Mouse (Mus musculus): ENCODE measurements at regions not wholly inside any gene's neighbourhood (a gene's known extent, or its start where the extent isn't known, plus 50 kb on each side); places are given as distances from the start of the nearest gene placed in this dataset.

- H3K4me3 ChIP-seq (ENCODE audit: insufficient read depth, low read depth, low read length) = no peak overlapping the region
- no peaks in the 10 kb centered on the region for H3K4me1 ChIP-seq (ENCODE audit: control insufficient read depth, insufficient read depth, low read length)
- H3K27ac ChIP-seq (ENCODE audit: insufficient read depth, low read depth, low read length) = no peak overlapping the region
- DNase-seq = no peak
- WGBS = 90% methylated on average over 3 of the region's 3 CpGs
- H3K27me3 ChIP-seq (replicated peaks; ENCODE audit: control insufficient read depth, insufficient read depth, low read length) = no peaks in the 10 kb centered on the region
- TF ChIP-seq POLR2A (IDR thresholded peaks at IDR 0.05; ENCODE audit: low read depth, low read length) (no peak), CTCF (conservative IDR thresholded peaks at IDR 0.05; ENCODE audit: insufficient read depth, insufficient read length, low read depth, low read length) (no peak)
- no peaks in the 10 kb centered on the region for H3K36me3 ChIP-seq (ENCODE audit: control insufficient read depth, insufficient read depth, low read length)
Observed at GRCm38 (mm10) chr11:28709511-28709910, 125.4 kb upstream of the Ccdc85a start.

GRCm38 (mm10) chr11:28708431-28708830 lies 124.3 kb upstream of the Ccdc85a start:
- no peak overlapping the region for H3K4me3 ChIP-seq (ENCODE audit: insufficient read depth, low read depth, low read length)
- no peak for DNase-seq
- no peaks in the 10 kb centered on the region for H3K27me3 ChIP-seq (replicated peaks; ENCODE audit: control insufficient read depth, insufficient read depth, low read length)
- no peaks in the 10 kb centered on the region for H3K4me1 ChIP-seq (ENCODE audit: control insufficient read depth, insufficient read depth, low read length)
- WGBS = 92% methylated on average over 6 of the region's 6 CpGs
- TF ChIP-seq POLR2A (IDR thresholded peaks at IDR 0.05; ENCODE audit: low read depth, low read length) = no peak
- no peak for TF ChIP-seq CTCF (conservative IDR thresholded peaks at IDR 0.05; ENCODE audit: insufficient read depth, insufficient read length, low read depth, low read length)
- H3K36me3 ChIP-seq (ENCODE audit: control insufficient read depth, insufficient read depth, low read length) = no peaks in the 10 kb centered on the region
- H3K27ac ChIP-seq (ENCODE audit: insufficient read depth, low read depth, low read length) = no peak overlapping the region

- no peak for TF ChIP-seq CTCF (conservative IDR thresholded peaks at IDR 0.05; ENCODE audit: insufficient read depth, insufficient read length, low read depth, low read length)
- no peak for TF ChIP-seq POLR2A (IDR thresholded peaks at IDR 0.05; ENCODE audit: low read depth, low read length)
- H3K4me1 ChIP-seq (ENCODE audit: control insufficient read depth, insufficient read depth, low read length) = no peaks in the 10 kb centered on the region; the same call in 1 of the 2 replicates
- DNase-seq = no peak
- H3K36me3 ChIP-seq (ENCODE audit: control insufficient read depth, insufficient read depth, low read length) = no peaks in the 10 kb centered on the region
- H3K4me3 ChIP-seq (ENCODE audit: insufficient read depth, low read depth, low read length) = no peak overlapping the region
- 93% methylated on average over 1 of the region's 1 CpGs for WGBS
- no peaks in the 10 kb centered on the region for H3K27me3 ChIP-seq (replicated peaks; ENCODE audit: control insufficient read depth, insufficient read depth, low read length)
- H3K27ac ChIP-seq (ENCODE audit: insufficient read depth, low read depth, low read length) = no peak overlapping the region
Observed at GRCm38 (mm10) chr11:28702384-28702783, 118.3 kb upstream of the Ccdc85a start.

GRCm38 (mm10) chr11:28701379-28701778 lies 117.3 kb upstream of the Ccdc85a start:
- no peaks in the 10 kb centered on the region; the same call in 1 of the 2 replicates for H3K4me1 ChIP-seq (ENCODE audit: control insufficient read depth, insufficient read depth, low read length)
- no peaks in the 10 kb centered on the region for H3K36me3 ChIP-seq (ENCODE audit: control insufficient read depth, insufficient read depth, low read length)
- TF ChIP-seq CTCF (conservative IDR thresholded peaks at IDR 0.05; ENCODE audit: insufficient read depth, insufficient read length, low read depth, low read length) (no peak), POLR2A (IDR thresholded peaks at IDR 0.05; ENCODE audit: low read depth, low read length) (no peak)
- DNase-seq = no peak
- H3K27ac ChIP-seq (ENCODE audit: insufficient read depth, low read depth, low read length) = no peak overlapping the region
- H3K27me3 ChIP-seq (replicated peaks; ENCODE audit: control insufficient read depth, insufficient read depth, low read length) = no peaks in the 10 kb centered on the region
- 90% methylated on average over 2 of the region's 2 CpGs for WGBS
- H3K4me3 ChIP-seq (ENCODE audit: insufficient read depth, low read depth, low read length) = no peak overlapping the region

- Histone ChIP-seq H3K27ac (ENCODE audit: insufficient read depth, low read depth, low read length) (no peak overlapping the region), H3K4me1 (ENCODE audit: control insufficient read depth, insufficient read depth, low read length) (no peaks in the 10 kb centered on the region; the same call in 1 of the 2 replicates), H3K27me3 (replicated peaks; ENCODE audit: control insufficient read depth, insufficient read depth, low read length) (no peaks in the 10 kb centered on the region), H3K36me3 (ENCODE audit: control insufficient read depth, insufficient read depth, low read length) (no peaks in the 10 kb centered on the region), H3K4me3 (ENCODE audit: insufficient read depth, low read depth, low read length) (no peak overlapping the region)
- DNase-seq = peak; percentile 70
- TF ChIP-seq POLR2A (IDR thresholded peaks at IDR 0.05; ENCODE audit: low read depth, low read length) (no peak), CTCF (conservative IDR thresholded peaks at IDR 0.05; ENCODE audit: insufficient read depth, insufficient read length, low read depth, low read length) (no peak)
Observed at GRCm38 (mm10) chr11:28699766-28700165, 115.6 kb upstream of the Ccdc85a start.

- no peak overlapping the region for H3K4me3 ChIP-seq (ENCODE audit: insufficient read depth, low read depth, low read length)
Observed at GRCm38 (mm10) chr11:28697644-28698480, 113.7 kb upstream of the Ccdc85a start.

GRCm38 (mm10) chr11:28695031-28695430 lies 110.9 kb upstream of the Ccdc85a start:
- no peak for TF ChIP-seq POLR2A (IDR thresholded peaks at IDR 0.05; ENCODE audit: low read depth, low read length)
- no peak for TF ChIP-seq CTCF (conservative IDR thresholded peaks at IDR 0.05; ENCODE audit: insufficient read depth, insufficient read length, low read depth, low read length)
- Histone ChIP-seq H3K27ac (ENCODE audit: insufficient read depth, low read depth, low read length) (no peak overlapping the region), H3K36me3 (ENCODE audit: control insufficient read depth, insufficient read depth, low read length) (no peaks in the 10 kb centered on the region), H3K27me3 (replicated peaks; ENCODE audit: control insufficient read depth, insufficient read depth, low read length) (no peaks in the 10 kb centered on the region), H3K4me3 (ENCODE audit: insufficient read depth, low read depth, low read length) (no peak overlapping the region), H3K4me1 (ENCODE audit: control insufficient read depth, insufficient read depth, low read length) (no peaks in the 10 kb centered on the region; the same call in 1 of the 2 replicates)
- 46% methylated on average over 3 of the region's 3 CpGs for WGBS
- DNase-seq = peak; percentile 16

More at GRCm38 (mm10) chr11:28697644-28698480, 113.7 kb upstream of the Ccdc85a start:
- 43% methylated on average over 8 of the region's 8 CpGs for WGBS
- TF ChIP-seq POLR2A (IDR thresholded peaks at IDR 0.05; ENCODE audit: low read depth, low read length) (no peak), CTCF (conservative IDR thresholded peaks at IDR 0.05; ENCODE audit: insufficient read depth, insufficient read length, low read depth, low read length) (no peak)
- H3K36me3 ChIP-seq (ENCODE audit: control insufficient read depth, insufficient read depth, low read length) = no peaks in the 10 kb centered on the region
- no peak for DNase-seq
- H3K27ac ChIP-seq (ENCODE audit: insufficient read depth, low read depth, low read length) = no peak overlapping the region
- H3K27me3 ChIP-seq (replicated peaks; ENCODE audit: control insufficient read depth, insufficient read depth, low read length) = no peaks in the 10 kb centered on the region
- H3K4me1 ChIP-seq (ENCODE audit: control insufficient read depth, insufficient read depth, low read length) = no peaks in the 10 kb centered on the region; the same call in 1 of the 2 replicates
